Mouse (Mus musculus): Measurements from ENCODE around the gene Pax5. TPM values are rescaled to one million over a fixed set of nuclear protein-coding genes. Genes with fewer than 3 reads are reported as not detected.

The Pax5 gene
- polyA plus RNA-seq, 1 experiment from 2014 or later = 3.3 TPM

DNA sequence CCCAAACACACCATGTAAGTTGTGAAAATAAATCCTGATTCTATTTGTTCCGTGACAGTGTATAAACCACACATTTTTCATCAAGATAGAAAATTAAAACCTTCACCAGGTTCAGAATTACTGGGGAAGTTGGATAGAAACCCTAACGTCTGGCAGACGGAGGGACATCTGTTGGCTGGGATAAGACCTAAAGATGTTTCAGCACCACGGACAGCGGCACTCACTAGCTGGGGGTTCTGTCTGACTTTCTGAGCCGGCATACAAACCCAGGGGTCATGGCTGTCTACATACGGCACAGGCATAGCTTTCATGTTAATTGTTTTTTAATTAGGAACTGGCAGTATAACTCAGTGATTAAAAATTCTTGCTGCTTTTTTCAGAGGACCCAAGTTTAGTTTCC is 198.6 kb downstream of the Pax5 start:
- peaks cover 25% of the 10 kb centered on the region for H3K4me1 ChIP-seq
- no peak overlapping the region for H3K9ac ChIP-seq
- no peak overlapping the region for H3K27ac ChIP-seq
- no peak for ATAC-seq (ENCODE audit: low FRiP score, low read depth)
- H3K27me3 ChIP-seq (replicated peaks) = peaks cover 6% of the 10 kb centered on the region; the same call in 1 of the 2 replicates
- H3K36me3 ChIP-seq = no peaks in the 10 kb centered on the region
- WGBS = 11% methylated on average over 7 of the region's 7 CpGs
- no peaks in the 10 kb centered on the region for H3K9me3 ChIP-seq
- H3K4me3 ChIP-seq = no peak overlapping the region
- no peak overlapping the region for H3K4me2 ChIP-seq (replicated peaks)

DNA sequence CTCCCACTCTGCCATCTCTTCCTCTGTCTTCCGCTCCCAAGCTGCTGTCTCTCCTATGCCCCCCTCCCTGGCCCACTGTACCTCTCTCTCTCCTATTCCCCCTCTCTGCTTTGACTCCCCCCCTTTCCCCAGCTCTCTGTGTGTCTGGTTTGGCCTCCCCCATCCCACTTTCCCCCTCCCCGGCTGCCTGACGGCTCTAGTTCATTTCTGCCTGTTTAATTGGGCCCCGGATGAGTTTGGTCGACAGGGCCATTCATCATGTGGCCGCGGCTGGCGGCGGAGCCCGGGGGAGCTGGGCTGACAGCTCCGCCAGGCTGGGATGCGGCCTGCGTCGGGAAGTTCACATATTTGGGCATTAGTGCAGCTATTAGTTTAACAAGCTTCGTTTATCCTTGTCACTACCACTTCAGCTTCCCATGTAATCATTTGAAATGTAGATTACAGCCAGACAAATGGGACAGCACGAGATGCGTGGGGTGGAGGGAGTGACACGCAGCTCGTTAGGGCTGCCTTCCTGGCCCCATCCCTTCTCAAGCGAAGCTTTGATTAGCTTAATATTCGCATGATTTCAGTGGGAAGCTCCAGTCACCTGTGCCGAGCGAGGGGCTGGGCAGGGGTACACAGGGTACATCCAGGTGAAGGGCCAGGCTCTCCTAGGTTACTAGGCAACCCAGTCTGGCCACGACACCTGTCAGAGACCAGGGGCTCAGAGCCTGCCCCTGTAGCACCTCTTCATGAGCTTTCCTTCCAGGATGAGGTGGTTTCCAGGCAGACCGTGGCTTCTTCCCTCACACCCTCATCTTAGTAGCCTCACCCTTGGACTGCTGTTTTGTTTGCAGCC is 201.7 kb downstream of the Pax5 start:
- Histone ChIP-seq H3K27ac (no peak overlapping the region), H3K4me3 (no peak overlapping the region)

DNA sequence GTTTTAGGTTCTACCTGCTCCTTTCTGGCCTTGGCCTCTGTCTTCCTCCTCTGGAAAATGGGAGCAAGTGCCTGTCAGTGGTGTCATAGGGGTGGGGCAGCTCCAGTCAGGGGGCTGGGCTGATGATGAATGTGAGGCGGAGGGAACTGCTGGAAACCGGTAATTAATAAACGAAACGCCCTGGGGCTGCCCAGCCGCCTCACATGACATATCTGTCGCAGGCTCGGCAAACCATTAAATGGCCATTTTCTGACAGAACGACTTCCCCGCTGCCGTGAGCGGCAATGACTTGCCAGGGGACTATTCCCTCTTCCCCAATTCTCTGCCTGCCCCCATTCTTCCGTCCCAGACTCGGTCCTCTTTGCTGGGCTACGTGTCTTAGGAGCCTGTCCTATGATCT is 202.4 kb downstream of the Pax5 start:
- Histone ChIP-seq H3K4me3 (no peak overlapping the region), H3K27ac (no peak overlapping the region)

More for the DNA sequence above, 201.7 kb downstream of the Pax5 start:
- WGBS = 15% methylated on average over 25 of the region's 25 CpGs
- H3K4me1 ChIP-seq = peaks cover 25% of the 10 kb centered on the region
- H3K36me3 ChIP-seq = no peaks in the 10 kb centered on the region
- peak overlapping the region; percentile 47 for H3K4me2 ChIP-seq (replicated peaks)
- H3K27me3 ChIP-seq (replicated peaks) = peaks cover 6% of the 10 kb centered on the region; the same call in 1 of the 2 replicates
- peak; percentile 76 for ATAC-seq (ENCODE audit: low FRiP score, low read depth)
- no peaks in the 10 kb centered on the region for H3K9me3 ChIP-seq
- H3K9ac ChIP-seq = 0 out of 2 replicates have a peak overlapping the region, but pooled peaks have one; percentile 26

DNA sequence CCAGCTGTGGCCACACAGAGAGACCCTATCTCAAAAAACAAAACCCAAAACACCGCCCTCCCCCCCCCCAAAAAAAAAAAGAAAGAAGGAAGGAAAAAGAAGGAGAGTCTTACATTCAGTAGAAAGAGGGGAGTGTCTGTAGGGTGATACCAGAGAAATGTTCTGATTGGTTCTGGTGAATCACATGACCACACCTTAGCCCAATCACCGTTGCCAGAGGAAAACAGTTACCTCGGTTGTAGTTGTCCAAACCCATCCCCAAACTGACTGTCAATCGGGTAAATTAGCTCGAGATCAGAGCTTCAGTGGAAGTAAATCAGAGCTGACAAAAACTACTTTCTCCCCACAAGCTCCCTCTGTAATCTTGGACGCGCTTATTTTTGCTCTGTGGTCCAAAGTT is 205.3 kb downstream of the Pax5 start:
- ATAC-seq (ENCODE audit: low FRiP score, low read depth) = no peak

More for the DNA sequence above, 202.4 kb downstream of the Pax5 start:
- WGBS = 29% methylated on average over 14 of the region's 14 CpGs
- peak; percentile 48 for ATAC-seq (ENCODE audit: low FRiP score, low read depth)
- H3K4me2 ChIP-seq (replicated peaks) = peak overlapping the region; percentile 47
- peaks cover 25% of the 10 kb centered on the region for H3K4me1 ChIP-seq
- H3K9ac ChIP-seq = 0 out of 2 replicates have a peak overlapping the region, but pooled peaks have one; percentile 26
- H3K36me3 ChIP-seq = no peaks in the 10 kb centered on the region
- peaks cover 6% of the 10 kb centered on the region; the same call in 1 of the 2 replicates for H3K27me3 ChIP-seq (replicated peaks)
- no peaks in the 10 kb centered on the region for H3K9me3 ChIP-seq

DNA sequence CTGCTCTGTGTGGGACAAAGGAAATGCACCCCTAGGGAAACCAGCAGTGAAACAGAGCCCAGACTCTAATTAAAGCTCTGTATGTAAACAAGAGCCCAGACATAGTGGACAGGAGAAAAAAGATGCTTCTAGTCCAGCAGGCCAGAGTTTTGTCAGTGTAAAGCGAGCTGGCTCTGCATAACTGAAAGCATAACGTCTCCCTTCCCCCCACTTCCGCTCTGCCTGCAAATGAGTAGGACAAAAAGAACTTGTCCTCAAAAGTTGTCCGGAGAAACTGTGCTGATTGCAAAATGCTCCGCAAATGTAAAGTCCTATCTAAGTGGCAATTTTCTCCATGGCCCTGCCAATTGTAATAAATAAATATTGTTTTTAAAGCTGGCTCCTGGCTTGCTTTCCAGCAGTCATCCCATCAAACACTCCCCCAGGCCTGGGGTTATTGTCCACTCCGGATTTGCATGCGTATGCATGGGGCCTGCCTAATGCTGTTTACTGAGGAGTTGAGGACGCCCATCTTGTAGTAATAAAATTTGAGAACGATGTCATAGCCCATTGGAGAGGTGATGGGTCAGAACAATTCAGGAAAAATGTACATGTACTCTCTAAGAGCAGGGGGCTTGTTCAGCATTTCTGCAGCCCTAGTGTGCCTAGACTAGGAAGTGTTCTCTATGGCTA is 208.0 kb downstream of the Pax5 start:
- Histone ChIP-seq H3K36me3 (no peaks in the 10 kb centered on the region), H3K27ac (no peak overlapping the region), H3K9ac (no peak overlapping the region), H3K4me3 (no peak overlapping the region), H3K4me1 (peaks cover 7% of the 10 kb centered on the region), H3K4me2 (replicated peaks) (no peak overlapping the region), H3K9me3 (no peaks in the 10 kb centered on the region), H3K27me3 (replicated peaks) (no peaks in the 10 kb centered on the region)
- 31% methylated on average over 9 of the region's 9 CpGs for WGBS
- no peak for ATAC-seq (ENCODE audit: low FRiP score, low read depth)

More for the DNA sequence above, 205.3 kb downstream of the Pax5 start:
- Histone ChIP-seq H3K4me1 (peaks cover 31% of the 10 kb centered on the region), H3K9me3 (no peaks in the 10 kb centered on the region), H3K4me2 (replicated peaks) (no peak overlapping the region), H3K4me3 (no peak overlapping the region), H3K9ac (no peak overlapping the region), H3K36me3 (no peaks in the 10 kb centered on the region), H3K27me3 (replicated peaks) (peaks cover 6% of the 10 kb centered on the region; the same call in 1 of the 2 replicates), H3K27ac (no peak overlapping the region)
- 81% methylated on average over 7 of the region's 7 CpGs for WGBS

DNA sequence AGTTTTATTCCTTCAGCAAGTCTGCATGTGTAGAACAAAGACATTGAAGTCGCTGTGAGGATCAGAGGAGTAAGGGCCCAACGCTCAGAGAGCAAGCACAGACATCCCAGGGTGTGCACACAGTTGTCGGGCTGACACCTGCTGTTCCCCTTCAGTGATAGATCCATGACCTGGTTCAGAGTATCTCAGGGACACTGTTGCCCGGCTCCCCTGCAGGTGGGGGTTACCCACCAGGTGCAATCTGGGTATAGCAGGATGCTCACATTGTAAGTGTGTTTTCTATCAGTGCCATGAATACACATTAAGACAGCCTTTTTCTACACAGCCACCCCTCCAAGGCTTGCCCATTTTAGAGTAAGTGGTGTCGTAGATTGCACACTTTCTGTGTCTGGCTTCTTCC is 212.1 kb downstream of the Pax5 start:
- H3K9ac ChIP-seq = no peak overlapping the region
- H3K4me3 ChIP-seq = no peak overlapping the region
- 73% methylated on average over 5 of the region's 5 CpGs for WGBS
- H3K36me3 ChIP-seq = no peaks in the 10 kb centered on the region
- H3K27ac ChIP-seq = no peak overlapping the region
- H3K27me3 ChIP-seq (replicated peaks) = no peaks in the 10 kb centered on the region
- H3K4me2 ChIP-seq (replicated peaks) = no peak overlapping the region
- ATAC-seq (ENCODE audit: low FRiP score, low read depth) = no peak
- H3K4me1 ChIP-seq = peaks cover 7% of the 10 kb centered on the region
- H3K9me3 ChIP-seq = no peaks in the 10 kb centered on the region

DNA sequence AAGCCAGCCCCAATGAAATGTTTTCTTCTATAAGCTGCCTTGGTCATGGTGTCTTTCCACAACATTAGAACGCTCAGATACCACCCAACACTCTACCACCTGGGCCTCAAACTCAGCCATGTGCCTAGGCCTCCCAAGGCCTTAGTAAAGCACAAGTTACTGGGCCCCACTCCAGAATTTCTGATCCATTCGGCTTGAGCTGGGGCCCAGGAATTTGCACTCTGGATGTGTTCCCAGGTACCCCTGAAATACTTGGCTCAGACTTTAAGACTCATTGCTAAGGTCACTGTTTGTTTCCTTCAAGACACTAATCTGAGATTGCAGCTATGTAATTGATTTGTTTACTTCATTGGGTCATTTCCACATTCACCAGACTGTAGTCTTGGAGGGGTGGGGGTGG is 214.5 kb downstream of the Pax5 start:
- no peak for ATAC-seq (ENCODE audit: low FRiP score, low read depth)
- H3K9ac ChIP-seq = no peak overlapping the region
- H3K36me3 ChIP-seq = no peaks in the 10 kb centered on the region
- no peak overlapping the region for H3K4me3 ChIP-seq
- H3K27ac ChIP-seq = no peak overlapping the region
- H3K27me3 ChIP-seq (replicated peaks) = no peaks in the 10 kb centered on the region
- no peaks in the 10 kb centered on the region for H3K4me1 ChIP-seq
- no peaks in the 10 kb centered on the region for H3K9me3 ChIP-seq
- 95% methylated on average over 2 of the region's 2 CpGs for WGBS
- no peak overlapping the region for H3K4me2 ChIP-seq (replicated peaks)

DNA sequence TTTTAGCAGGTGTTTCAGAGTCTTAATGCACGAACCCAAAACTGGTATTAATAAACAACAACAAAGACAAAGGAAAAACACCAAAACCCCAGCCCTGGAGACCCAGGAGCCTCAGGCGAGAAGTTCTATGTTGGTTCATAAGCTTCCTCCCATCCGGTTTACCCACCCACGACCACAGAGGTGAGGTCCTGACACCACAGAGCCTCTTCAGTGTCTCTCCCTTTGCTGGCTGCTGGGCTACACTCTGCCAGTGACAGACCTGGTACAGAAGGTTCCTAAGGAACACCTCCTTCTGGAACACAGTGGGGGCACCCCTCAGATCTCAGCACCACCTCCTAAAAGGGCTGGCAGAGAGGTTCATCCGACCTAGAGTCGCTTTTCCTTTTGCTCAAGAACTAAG is 216.5 kb downstream of the Pax5 start:
- Histone ChIP-seq H3K27me3 (replicated peaks) (no peaks in the 10 kb centered on the region), H3K4me2 (replicated peaks) (no peak overlapping the region), H3K9me3 (no peaks in the 10 kb centered on the region), H3K4me1 (no peaks in the 10 kb centered on the region), H3K27ac (no peak overlapping the region), H3K4me3 (no peak overlapping the region), H3K9ac (no peak overlapping the region), H3K36me3 (no peaks in the 10 kb centered on the region)
- ATAC-seq (ENCODE audit: low FRiP score, low read depth) = no peak
- WGBS = 75% methylated on average over 6 of the region's 6 CpGs

DNA sequence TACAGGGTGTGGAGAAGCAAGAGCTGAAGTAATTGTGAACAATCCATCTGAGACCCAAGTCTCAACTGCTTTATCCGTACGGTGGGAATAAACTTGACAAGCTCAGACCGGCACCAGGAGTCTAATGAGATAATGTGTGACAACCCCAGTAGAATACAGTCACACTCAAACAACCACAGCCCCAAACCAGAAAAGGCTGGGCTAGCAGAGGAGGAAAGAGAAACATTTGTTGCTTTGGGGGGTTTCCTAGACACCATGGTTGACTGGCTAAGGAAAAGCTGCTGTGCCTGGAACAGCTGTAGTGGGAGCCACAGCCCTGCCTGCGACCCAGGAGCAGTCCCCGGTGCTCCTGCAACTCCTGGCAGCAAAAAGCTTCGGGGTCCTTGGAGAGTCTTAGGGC is 219.4 kb downstream of the Pax5 start:
- no peaks in the 10 kb centered on the region for H3K9me3 ChIP-seq
- no peak overlapping the region for H3K4me2 ChIP-seq (replicated peaks)
- no peak overlapping the region for H3K27ac ChIP-seq
- WGBS = 44% methylated on average over 6 of the region's 6 CpGs
- no peaks in the 10 kb centered on the region for H3K27me3 ChIP-seq (replicated peaks)
- H3K4me1 ChIP-seq = peaks cover 5% of the 10 kb centered on the region
- no peak for ATAC-seq (ENCODE audit: low FRiP score, low read depth)
- no peaks in the 10 kb centered on the region for H3K36me3 ChIP-seq
- no peak overlapping the region for H3K4me3 ChIP-seq
- H3K9ac ChIP-seq = no peak overlapping the region

DNA sequence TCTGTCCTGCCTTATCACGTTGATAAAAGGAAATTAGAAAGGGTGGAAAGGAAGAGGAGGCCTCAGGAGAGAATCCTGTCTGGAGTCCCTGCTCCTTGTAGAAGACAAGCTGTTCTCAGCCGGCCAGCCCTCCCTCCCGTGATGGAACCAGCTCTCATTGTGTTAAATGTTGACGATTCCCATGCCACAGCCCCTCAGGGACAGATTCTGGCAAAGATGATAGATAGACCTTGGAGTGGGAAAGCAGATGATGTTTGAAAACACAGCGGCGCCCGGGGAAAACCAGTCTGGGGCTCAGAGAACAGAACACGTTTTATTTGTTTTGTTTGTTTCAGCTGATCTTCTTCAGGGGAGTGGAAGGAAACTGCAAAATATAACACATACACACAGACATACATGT is 221.6 kb downstream of the Pax5 start:
- peaks cover 5% of the 10 kb centered on the region for H3K4me1 ChIP-seq
- no peaks in the 10 kb centered on the region for H3K9me3 ChIP-seq
- H3K9ac ChIP-seq = no peak overlapping the region
- ATAC-seq (ENCODE audit: low FRiP score, low read depth) = no peak
- WGBS = 38% methylated on average over 8 of the region's 8 CpGs
- H3K27ac ChIP-seq = no peak overlapping the region
- H3K4me3 ChIP-seq = no peak overlapping the region
- H3K27me3 ChIP-seq (replicated peaks) = no peaks in the 10 kb centered on the region
- H3K36me3 ChIP-seq = no peaks in the 10 kb centered on the region
- H3K4me2 ChIP-seq (replicated peaks) = 0 out of 2 replicates have a peak overlapping the region, but pooled peaks have one; percentile 6

DNA sequence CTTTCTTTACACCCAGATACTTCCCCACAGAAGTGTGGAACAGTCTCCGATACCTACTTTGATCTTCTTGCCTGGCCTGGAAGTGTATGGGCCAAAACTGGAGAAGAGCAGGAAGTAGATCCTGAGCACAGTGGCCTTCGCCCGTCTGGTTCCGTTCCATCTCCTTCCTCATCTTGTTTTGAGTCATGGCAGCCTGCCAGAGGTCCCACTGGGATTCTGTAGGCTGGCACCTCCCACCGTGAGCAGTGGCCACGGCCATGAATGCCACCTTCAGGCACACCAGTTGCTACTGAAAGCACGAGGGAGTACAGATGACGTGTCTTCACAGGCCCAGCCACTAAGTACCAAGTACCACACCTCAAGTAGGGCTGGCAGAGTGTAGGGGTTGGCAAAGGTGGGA is 222.1 kb downstream of the Pax5 start:
- H3K27ac ChIP-seq = no peak overlapping the region
- no peaks in the 10 kb centered on the region for H3K27me3 ChIP-seq (replicated peaks)
- H3K9ac ChIP-seq = no peak overlapping the region
- no peaks in the 10 kb centered on the region for H3K9me3 ChIP-seq
- no peaks in the 10 kb centered on the region for H3K36me3 ChIP-seq
- no peak for ATAC-seq (ENCODE audit: low FRiP score, low read depth)
- peaks cover 5% of the 10 kb centered on the region for H3K4me1 ChIP-seq
- 69% methylated on average over 8 of the region's 8 CpGs for WGBS
- no peak overlapping the region for H3K4me3 ChIP-seq
- 0 out of 2 replicates have a peak overlapping the region, but pooled peaks have one; percentile 6 for H3K4me2 ChIP-seq (replicated peaks)

DNA sequence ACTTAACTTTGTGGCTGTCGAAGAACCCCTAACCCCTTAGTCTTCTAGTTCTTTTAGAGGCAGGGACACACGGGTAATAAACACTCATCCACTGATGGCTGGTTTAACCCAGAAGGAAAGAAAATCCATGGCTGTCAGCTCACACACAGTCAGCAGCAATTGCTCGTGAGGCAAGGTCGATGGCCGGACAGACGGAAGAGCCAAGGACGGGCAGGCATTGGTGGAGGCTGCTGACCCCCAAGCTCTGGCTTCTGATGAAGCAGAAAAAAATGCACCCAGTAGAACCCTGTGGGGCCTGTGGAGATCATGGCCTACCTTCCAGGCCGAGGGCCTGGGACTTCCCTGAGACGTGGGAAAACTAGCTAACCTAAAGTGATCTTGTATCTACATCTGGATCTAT is 227.4 kb downstream of the Pax5 start:
- WGBS = 87% methylated on average over 9 of the region's 9 CpGs
- no peak for ATAC-seq (ENCODE audit: low FRiP score, low read depth)
- no peak overlapping the region for H3K9ac ChIP-seq

More for the DNA sequence above, 227.4 kb downstream of the Pax5 start:
- H3K27ac ChIP-seq = no peak overlapping the region
- H3K4me2 ChIP-seq (replicated peaks) = no peak overlapping the region
- H3K4me1 ChIP-seq = no peaks in the 10 kb centered on the region
- H3K36me3 ChIP-seq = no peaks in the 10 kb centered on the region
- H3K27me3 ChIP-seq (replicated peaks) = no peaks in the 10 kb centered on the region
- no peak overlapping the region for H3K4me3 ChIP-seq
- H3K9me3 ChIP-seq = peaks cover 4% of the 10 kb centered on the region; the same call in 1 of the 2 replicates
